Mouse (Mus musculus) thymus, postnatal 10 days (tissue): ENCODE results near the gene Ublcp1.

Source experiments
- DNase-seq, 2 experiments: peaks; one replicate each; pipeline ENCODE4 v3.0.0; 2021; ENCODE audit warnings: low spot score in 2 of 2

The Ublcp1 gene

DNA sequence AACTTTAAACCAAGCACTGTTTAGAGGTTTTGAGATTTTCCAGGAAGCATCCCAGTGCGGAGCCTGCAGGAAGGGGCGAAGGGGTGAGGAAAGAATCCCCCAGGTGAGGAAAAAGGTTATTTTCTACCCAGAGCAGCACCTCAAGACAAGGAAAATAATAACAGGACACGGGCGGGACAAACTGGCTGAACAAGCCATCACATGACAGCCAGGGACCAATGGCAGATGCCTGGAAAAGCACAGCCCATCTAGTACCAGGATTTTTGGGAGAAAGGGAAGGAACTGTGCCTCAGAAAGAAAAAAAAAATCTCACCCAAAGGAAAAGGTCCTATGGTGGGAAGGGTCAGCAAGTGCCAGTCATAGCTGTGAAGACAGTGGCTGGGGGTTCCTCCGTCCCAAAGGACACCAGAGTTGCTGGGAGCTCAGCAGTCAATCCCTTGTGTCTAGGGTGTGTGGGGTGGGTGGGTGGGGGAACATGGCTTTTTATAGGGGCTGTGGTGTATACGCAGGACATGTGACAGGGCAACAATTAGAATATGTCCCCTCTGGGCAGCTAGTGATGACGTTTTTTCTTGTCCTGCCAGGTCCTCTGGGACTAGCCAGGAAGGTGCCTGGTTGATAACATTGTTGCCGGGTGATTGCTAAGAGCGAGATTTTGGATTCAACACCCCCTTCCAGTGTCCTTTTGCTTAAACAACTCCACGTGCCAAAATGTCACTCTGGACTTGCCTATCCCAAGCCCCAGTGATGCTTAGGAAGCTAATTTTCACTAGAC lies 47.8 kb downstream of the Ublcp1 start:
- DNase-seq: no peak

DNA sequence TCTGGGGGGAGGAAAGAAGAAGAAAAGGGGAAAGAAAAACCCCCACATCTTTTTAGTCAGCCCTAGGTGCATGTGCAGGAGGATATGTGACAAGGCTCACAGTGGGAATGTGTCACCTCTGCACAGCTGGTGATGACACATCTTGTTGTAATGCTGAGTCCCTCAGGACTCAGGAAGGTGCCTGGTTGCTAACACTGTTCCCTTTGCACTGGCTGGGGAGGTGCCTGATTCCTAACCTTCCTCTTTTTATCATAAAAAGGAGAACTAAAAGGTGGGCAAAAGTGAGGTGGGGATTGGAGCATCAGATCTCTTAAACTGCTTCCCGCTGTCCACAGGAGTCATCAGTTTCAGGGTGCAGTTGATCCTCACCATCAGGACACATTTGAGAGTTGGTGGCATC lies 52.9 kb downstream of the Ublcp1 start:
- DNase-seq: no peak

GRCm38 (mm10) chr11:44414605-44415004 lies 55.7 kb downstream of the Ublcp1 start:
- DNase-seq: no peak

GRCm38 (mm10) chr11:44413371-44413770 lies 56.9 kb downstream of the Ublcp1 start:
- DNase-seq: no peak

GRCm38 (mm10) chr11:44412276-44412675 lies 58.0 kb downstream of the Ublcp1 start:
- peak; percentile 24 to 64 for DNase-seq

DNA sequence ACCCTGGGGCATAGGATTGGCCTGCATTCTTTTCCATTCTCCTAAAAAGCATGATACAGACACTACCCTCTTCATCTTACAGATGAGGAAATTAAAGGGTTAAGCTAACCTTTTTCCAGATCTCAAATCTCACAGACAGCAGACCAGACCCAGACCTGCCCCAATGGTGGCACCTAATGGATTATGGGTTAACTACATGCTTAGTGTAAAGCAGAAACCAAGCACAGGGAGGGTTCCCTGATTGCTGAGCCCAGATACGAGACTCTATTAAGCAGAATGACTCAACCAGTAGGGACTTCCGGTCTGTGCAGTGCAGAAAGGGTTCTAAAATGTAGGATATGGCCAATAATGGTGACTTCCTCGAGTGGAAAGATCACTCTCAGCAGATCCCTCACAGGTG lies 59.9 kb downstream of the Ublcp1 start:
- no peak for DNase-seq

GRCm38 (mm10) chr11:44408626-44409025 lies 61.7 kb downstream of the Ublcp1 start:
- DNase-seq: no peak

DNA sequence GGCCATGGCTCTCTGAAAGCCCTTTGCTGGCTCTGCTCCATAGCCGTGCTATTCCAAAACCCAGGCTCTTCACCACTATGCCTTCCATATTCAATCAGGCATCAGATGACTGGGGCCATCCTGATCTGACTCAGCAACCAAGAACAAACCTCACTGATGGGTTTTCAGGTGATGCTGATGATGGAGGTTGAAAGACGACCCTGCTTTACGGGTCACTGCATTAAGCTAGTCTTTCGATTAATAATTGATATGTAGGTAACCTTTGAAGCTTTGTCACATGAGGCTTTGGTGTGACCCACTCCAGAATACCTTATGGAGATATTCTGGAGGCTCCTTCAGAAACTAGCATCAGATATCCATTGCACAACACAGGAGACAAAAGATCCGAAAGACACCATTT lies 63.8 kb downstream of the Ublcp1 start:
- no peak for DNase-seq

GRCm38 (mm10) chr11:44405961-44406360 lies 64.3 kb downstream of the Ublcp1 start:
- DNase-seq: no peak

DNA sequence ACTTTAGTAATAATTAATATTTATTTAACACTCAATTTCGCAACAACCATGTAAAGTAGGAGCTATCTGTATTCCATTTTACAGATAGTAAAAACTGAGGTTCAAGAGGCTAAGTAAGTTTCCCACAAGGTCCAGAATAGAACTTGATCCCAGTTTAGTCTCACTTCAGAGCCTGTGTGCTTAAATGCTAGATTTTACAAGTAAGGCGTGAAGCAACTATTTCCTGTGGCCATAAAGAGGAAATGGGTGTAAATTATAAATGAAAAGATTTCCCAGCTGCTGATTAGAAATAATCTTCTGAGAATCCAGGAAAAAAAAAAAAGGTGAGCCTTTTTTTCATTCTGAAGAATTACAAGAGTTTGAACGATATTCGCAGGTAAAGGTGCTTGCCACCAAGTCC lies 65.2 kb downstream of the Ublcp1 start:
- no peak for DNase-seq
